Mouse (Mus musculus) forebrain, embryonic 16.5 days (tissue): Measurements from ENCODE around the gene Blnk. TPM values are rescaled to one million over a fixed set of nuclear protein-coding genes. Genes with fewer than 3 reads are reported as not detected.

ENCODE experiments used
- ATAC-seq: fragments of 200-750 bp; cut with Nextera tagmentation; 2 replicates; pipeline ENCODE4 v1.8.0; 2017; ENCODE audit warnings: mild to moderate bottlenecking, moderate library complexity
- H3K27ac ChIP-seq: fragments of 300-500 bp; sonication (generic); 2 replicates; pipeline ENCODE4 v1.5.1; 2014; ENCODE audit warnings: low read length, control low read depth
- H3K27me3 ChIP-seq: fragments of 300-500 bp; sonication (generic); replicated peaks from 2 replicates; pipeline ENCODE4 v1.6.1; 2014; ENCODE audit warnings: low read length; ENCODE audit not compliant: control insufficient read depth, insufficient read depth
- H3K36me3 ChIP-seq: fragments of 300-500 bp; sonication (generic); 2 replicates; pipeline ENCODE4 v1.6.1; 2014; ENCODE audit not compliant: control insufficient read depth, insufficient read depth
- H3K4me1 ChIP-seq: fragments of 300-500 bp; sonication (generic); replicated peaks from 2 replicates; pipeline ENCODE4 v1.6.1; 2014; ENCODE audit warnings: low read length; ENCODE audit not compliant: control insufficient read depth, insufficient read depth
- H3K4me2 ChIP-seq: fragments of 300-500 bp; sonication (generic); 2 replicates; pipeline ENCODE4 v1.6.1; 2014; ENCODE audit warnings: mild to moderate bottlenecking, low read length, control low read depth
- H3K4me3 ChIP-seq: fragments of 300-500 bp; sonication (generic); replicated peaks from 2 replicates; pipeline ENCODE4 v1.5.1; 2014; ENCODE audit warnings: mild to moderate bottlenecking, low read length, control low read depth
- H3K9ac ChIP-seq: fragments of 300-500 bp; sonication (generic); replicated peaks from 2 replicates; pipeline ENCODE4 v1.6.1; 2014; ENCODE audit warnings: low read depth, low read length, control low read depth
- H3K9me3 ChIP-seq: fragments of 300-500 bp; sonication (generic); 2 replicates; pipeline ENCODE4 v1.6.1; 2016; ENCODE audit warnings: low read length; ENCODE audit not compliant: control insufficient read depth
- WGBS: fragments of 180-500 bp; shearing (Covaris S2); extraction: QIAGEN DNeasy Blood & Tissue Kit; methylation state at CpG from one replicate; pipeline ENCODE4 v1.1.7; 2014; 5-methylcytosine and 5-hydroxymethylcytosine counted together
- polyA plus RNA-seq: library from polyadenylated mRNA; unstranded; fragments of >200 nt; fragmentation: Nextera tagmentation; extraction: Ambion mirVana; gene quantifications from 2 replicates; pipeline ENCODE4 v1.2.1, GENCODE M21; 2015

Blnk gene
- polyA plus RNA-seq, 1 experiment from 2014 or later = 0.56 TPM

GRCm38 (mm10) chr19:40978026-40978425 lies 16.3 kb downstream of the Blnk start:
- Histone ChIP-seq H3K4me2 (no peak overlapping the region), H3K4me1 (no peaks in the 10 kb centered on the region), H3K4me3 (no peak overlapping the region), H3K9me3 (no peaks in the 10 kb centered on the region), H3K36me3 (no peaks in the 10 kb centered on the region), H3K27me3 (no peaks in the 10 kb centered on the region), H3K27ac (no peak overlapping the region), H3K9ac (no peak overlapping the region)
- 33% methylated on average over 5 of the region's 5 CpGs for WGBS
- no peak for ATAC-seq

DNA sequence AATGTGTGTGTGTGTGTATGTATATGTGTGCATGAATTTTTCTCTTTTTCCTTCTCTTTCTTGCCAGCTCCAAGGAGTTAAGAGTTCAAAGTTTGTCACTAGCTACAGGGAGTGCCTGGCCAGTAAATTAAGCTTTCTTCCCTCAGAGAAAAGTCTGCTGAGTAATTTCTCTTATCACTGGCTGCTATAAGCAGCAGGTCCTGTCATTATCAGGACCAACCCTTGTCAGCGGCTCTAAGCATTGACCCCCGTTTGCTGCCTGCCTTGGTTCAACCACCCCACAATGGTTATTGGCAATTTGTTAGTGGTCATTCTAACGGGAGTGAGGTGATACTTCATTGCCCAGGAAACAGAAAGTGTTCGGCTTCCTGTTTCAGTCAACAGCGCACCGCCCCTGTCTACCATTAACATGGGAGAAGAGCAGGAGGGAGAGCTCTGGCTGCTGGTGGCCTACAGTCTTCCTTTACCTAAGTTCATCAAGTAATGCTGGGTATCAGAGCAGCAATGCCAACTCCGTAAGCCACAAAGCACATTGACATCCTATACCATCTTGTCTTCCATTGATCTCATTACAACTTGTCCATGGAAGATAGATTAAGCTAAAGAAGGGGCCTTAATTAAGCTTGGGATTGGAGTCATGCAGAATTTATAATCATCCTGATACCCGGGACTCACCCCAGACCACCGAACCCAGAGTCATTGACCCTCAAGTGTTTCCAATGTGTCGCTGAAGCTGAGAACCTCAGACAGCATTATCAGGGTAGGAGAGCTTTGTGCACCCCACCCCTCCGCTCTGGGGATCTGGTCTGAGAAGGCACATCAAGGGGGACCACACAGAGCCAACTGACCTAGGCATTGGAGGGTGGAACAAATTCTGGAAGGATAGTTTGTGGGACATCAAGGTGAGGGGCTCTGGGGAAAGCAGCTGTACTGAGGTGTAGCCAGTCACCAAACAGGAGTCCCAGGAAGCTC lies 17.1 kb downstream of the Blnk start:
- no peak overlapping the region for H3K4me2 ChIP-seq

DNA sequence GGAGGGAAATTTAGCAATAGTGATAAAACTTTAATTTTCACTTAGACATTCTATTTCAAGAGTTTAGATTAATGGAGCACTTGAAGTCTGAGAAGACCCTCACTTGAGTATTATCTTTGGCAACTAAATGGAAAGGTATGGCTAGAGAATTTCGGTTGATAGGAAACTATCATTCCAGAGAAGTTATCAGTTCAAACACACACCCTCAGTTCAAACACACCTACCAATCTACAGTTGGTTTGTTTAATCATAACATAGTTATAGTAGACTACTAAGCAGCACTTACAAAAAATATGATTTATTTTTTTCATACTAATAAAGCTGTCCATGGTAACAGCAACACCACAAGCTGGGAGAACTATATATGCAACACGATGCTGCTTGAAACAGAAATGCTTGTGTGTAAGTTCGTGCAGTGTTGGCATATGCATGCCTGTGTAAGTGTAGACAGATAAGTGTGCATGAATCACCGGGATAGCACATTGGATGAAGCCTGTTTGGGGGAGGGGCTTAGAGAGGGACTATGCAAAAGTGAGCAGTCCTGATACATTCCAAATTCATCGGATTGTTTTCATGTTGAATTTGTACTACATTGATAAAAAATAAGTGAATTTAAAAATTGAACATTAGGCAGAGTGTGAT lies 22.9 kb downstream of the Blnk start:
- no peak overlapping the region for H3K27ac ChIP-seq
- no peaks in the 10 kb centered on the region for H3K36me3 ChIP-seq
- no peak overlapping the region for H3K4me2 ChIP-seq
- no peak overlapping the region for H3K9ac ChIP-seq
- 90% methylated on average over 5 of the region's 5 CpGs for WGBS
- H3K4me1 ChIP-seq = no peaks in the 10 kb centered on the region
- no peak overlapping the region for H3K4me3 ChIP-seq
- H3K9me3 ChIP-seq = no peaks in the 10 kb centered on the region
- no peak for ATAC-seq
- no peaks in the 10 kb centered on the region for H3K27me3 ChIP-seq

More for the DNA sequence above, 17.1 kb downstream of the Blnk start:
- no peaks in the 10 kb centered on the region for H3K36me3 ChIP-seq
- no peak overlapping the region for H3K9ac ChIP-seq
- no peaks in the 10 kb centered on the region for H3K4me1 ChIP-seq
- no peak for ATAC-seq
- 85% methylated on average over 11 of the region's 11 CpGs for WGBS
- H3K4me3 ChIP-seq = no peak overlapping the region
- H3K27ac ChIP-seq = no peak overlapping the region
- no peaks in the 10 kb centered on the region for H3K27me3 ChIP-seq
- H3K9me3 ChIP-seq = no peaks in the 10 kb centered on the region

- ATAC-seq = no peak
- Histone ChIP-seq H3K27me3 (no peaks in the 10 kb centered on the region), H3K9ac (no peak overlapping the region), H3K36me3 (no peaks in the 10 kb centered on the region), H3K4me2 (no peak overlapping the region), H3K4me3 (no peak overlapping the region), H3K27ac (no peak overlapping the region), H3K9me3 (no peaks in the 10 kb centered on the region), H3K4me1 (no peaks in the 10 kb centered on the region)
- 84% methylated on average over 7 of the region's 7 CpGs for WGBS
Measured at GRCm38 (mm10) chr19:40970775-40971174, 23.6 kb downstream of the Blnk start.

- WGBS = 84% methylated on average over 4 of the region's 4 CpGs
- H3K27me3 ChIP-seq = no peaks in the 10 kb centered on the region
- no peak for ATAC-seq
- H3K4me2 ChIP-seq = no peak overlapping the region
- no peaks in the 10 kb centered on the region for H3K9me3 ChIP-seq
- no peak overlapping the region for H3K4me3 ChIP-seq
- H3K36me3 ChIP-seq = no peaks in the 10 kb centered on the region
- no peaks in the 10 kb centered on the region for H3K4me1 ChIP-seq
- H3K9ac ChIP-seq = no peak overlapping the region
- no peak overlapping the region for H3K27ac ChIP-seq
Measured at GRCm38 (mm10) chr19:40970301-40970700, 24.0 kb downstream of the Blnk start.

- no peak overlapping the region for H3K4me2 ChIP-seq
- ATAC-seq = no peak
- WGBS = 83% methylated on average over 6 of the region's 6 CpGs
- no peaks in the 10 kb centered on the region for H3K9me3 ChIP-seq
- H3K36me3 ChIP-seq = no peaks in the 10 kb centered on the region
- H3K9ac ChIP-seq = no peak overlapping the region
- no peak overlapping the region for H3K27ac ChIP-seq
- no peaks in the 10 kb centered on the region for H3K4me1 ChIP-seq
- no peak overlapping the region for H3K4me3 ChIP-seq
- H3K27me3 ChIP-seq = no peaks in the 10 kb centered on the region
Measured at GRCm38 (mm10) chr19:40964936-40965850, 29.1 kb downstream of the Blnk start.

DNA sequence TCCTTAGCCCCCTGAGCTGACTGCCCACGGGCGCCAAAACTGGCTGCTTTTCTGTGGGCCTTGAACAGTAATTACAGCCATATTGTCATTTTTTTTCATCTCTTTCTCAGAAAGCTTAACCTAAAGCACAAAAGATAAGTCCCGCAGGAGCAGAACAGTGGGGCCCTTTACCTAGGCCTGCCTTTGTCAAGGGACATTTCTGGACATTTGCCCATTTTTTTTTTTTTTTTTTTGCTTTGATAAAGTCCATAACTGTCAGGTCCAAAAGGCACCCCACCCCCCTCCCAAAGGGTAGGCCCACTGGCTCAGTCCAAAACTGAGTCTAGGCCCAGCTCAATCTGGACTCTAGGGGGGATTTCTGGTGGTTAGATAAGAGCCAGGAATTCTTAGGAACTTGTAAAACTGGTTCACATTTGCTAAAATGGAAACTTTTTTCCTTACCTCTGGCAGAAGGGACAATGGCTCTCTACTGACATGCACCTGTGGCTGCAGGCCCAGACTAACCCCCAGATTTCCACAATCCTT lies 29.9 kb downstream of the Blnk start:
- no peaks in the 10 kb centered on the region for H3K9me3 ChIP-seq
- no peak overlapping the region for H3K9ac ChIP-seq
- H3K4me1 ChIP-seq = no peaks in the 10 kb centered on the region
- H3K4me2 ChIP-seq = no peak overlapping the region
- H3K4me3 ChIP-seq = no peak overlapping the region
- H3K27me3 ChIP-seq = no peaks in the 10 kb centered on the region
- H3K36me3 ChIP-seq = no peaks in the 10 kb centered on the region
- no peak for ATAC-seq
- H3K27ac ChIP-seq = no peak overlapping the region
- WGBS = 42% methylated on average over 3 of the region's 3 CpGs

- Histone ChIP-seq H3K27me3 (no peaks in the 10 kb centered on the region), H3K9ac (no peak overlapping the region), H3K4me3 (no peak overlapping the region), H3K4me2 (no peak overlapping the region), H3K27ac (no peak overlapping the region), H3K36me3 (no peaks in the 10 kb centered on the region), H3K9me3 (no peaks in the 10 kb centered on the region), H3K4me1 (no peaks in the 10 kb centered on the region)
- 52% methylated on average over 12 of the region's 12 CpGs for WGBS
- no peak for ATAC-seq
Measured at GRCm38 (mm10) chr19:40962988-40963387, 31.3 kb downstream of the Blnk start.

- 11% methylated on average over 1 of the region's 1 CpGs for WGBS
- no peaks in the 10 kb centered on the region for H3K27me3 ChIP-seq
Measured at GRCm38 (mm10) chr19:40958981-40959380, 35.4 kb downstream of the Blnk start.

More at GRCm38 (mm10) chr19:40958981-40959380, 35.4 kb downstream of the Blnk start:
- no peaks in the 10 kb centered on the region for H3K36me3 ChIP-seq
- no peak overlapping the region for H3K9ac ChIP-seq
- no peaks in the 10 kb centered on the region for H3K4me1 ChIP-seq
- H3K9me3 ChIP-seq = no peaks in the 10 kb centered on the region
- H3K4me2 ChIP-seq = no peak overlapping the region
- no peak overlapping the region for H3K27ac ChIP-seq
- no peak for ATAC-seq
- H3K4me3 ChIP-seq = no peak overlapping the region
